In the genomic region with DNA sequence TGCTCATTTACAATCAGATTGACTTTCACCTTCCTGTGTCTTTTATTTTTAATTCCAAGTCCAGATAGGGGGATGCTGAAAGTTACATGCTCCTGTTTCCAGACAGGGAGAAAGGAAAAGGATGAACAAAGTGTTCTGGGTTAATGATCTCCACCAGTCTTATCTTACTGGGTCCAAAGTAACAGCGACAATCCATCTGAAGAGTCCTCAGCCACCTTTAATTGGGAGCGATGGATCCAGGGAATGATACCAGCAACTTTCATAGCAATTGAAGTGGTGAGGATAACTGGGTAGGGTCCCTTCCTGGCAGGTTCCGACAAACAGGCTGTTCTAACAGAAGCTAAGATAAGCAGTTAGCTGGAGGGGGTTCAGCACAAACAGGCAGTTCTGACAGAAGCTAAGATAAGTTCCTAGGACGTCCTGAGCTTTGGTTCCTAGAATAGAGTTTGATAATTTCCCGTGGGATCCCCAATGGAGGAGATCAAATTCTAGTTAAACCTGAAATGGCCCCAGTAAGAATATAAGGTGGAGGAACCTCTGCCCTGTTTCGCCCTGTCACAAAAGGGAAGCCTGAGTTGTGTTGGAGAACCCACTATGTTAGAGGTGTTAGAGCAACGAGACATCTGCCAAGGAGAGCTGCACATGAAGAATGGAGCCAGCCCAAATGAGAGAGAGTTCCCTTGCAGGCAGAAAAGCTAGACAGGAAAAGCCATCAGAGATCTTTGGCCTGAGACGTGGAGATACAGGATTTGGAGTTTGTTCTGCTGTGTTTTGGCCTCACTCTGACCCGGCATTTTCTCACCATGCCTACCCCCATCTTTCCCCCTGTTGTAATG, we compare ENCODE assay signal across 18 mouse cellular contexts.
DNase-seq lines count a peak whose midpoint lies in the region; ATAC-seq and TF ChIP-seq lines count a peak whose summit lies in the region.
"Had no signal": no experiment of that assay in that cellular context is flagged by ENCODE, and none has a peak within 500 bp of the region (broad histone marks: within the 10 kb centered on the region; RNA-seq: fewer than 3 reads in every experiment).

No protein-coding gene starts in this region.

- ATAC-seq in heart, embryonic 11.5 days (replicated peaks; ENCODE audit: insufficient number of reproducible peaks, low FRiP score, low TSS enrichment), result no peak
- no peak for ATAC-seq in heart, embryonic 16.5 days (replicated peaks; ENCODE audit: extremely low read depth, insufficient read depth, low FRiP score)
- peak; percentile 71 for ATAC-seq in intestine, embryonic 15.5 days
- ATAC-seq in stomach, postnatal 0 days (ENCODE audit: low FRiP score, low TSS enrichment), result no peak
- ATAC-seq: forebrain, embryonic 16.5 days had no signal

- no peaks in the 10 kb centered on the region for H3K27me3 ChIP-seq in heart, embryonic 11.5 days (ENCODE audit: control insufficient read depth, insufficient read depth, low read length)
- no peaks in the 10 kb centered on the region for H3K27me3 ChIP-seq in heart, embryonic 16.5 days (ENCODE audit: control insufficient read depth, insufficient read depth, low read length)
- no peaks in the 10 kb centered on the region for H3K27me3 ChIP-seq in intestine, embryonic 15.5 days (replicated peaks)
- H3K27me3 ChIP-seq in stomach, postnatal 0 days (ENCODE audit: control insufficient read depth, insufficient read depth, low read length), result no peaks in the 10 kb centered on the region
- H3K27me3 ChIP-seq: embryonic facial prominence, embryonic 13.5 days; forebrain, embryonic 12.5 days had no signal

- 34% methylated on average over 9 of the region's 9 CpGs for WGBS in heart, embryonic 11.5 days (ENCODE audit: insufficient replicate concordance)
- 40% methylated on average over 9 of the region's 9 CpGs for WGBS in heart, embryonic 16.5 days
- WGBS in intestine, embryonic 15.5 days, result 60% methylated on average over 9 of the region's 9 CpGs
- WGBS in stomach, postnatal 0 days, result 65% methylated on average over 9 of the region's 9 CpGs

- H3K4me1 ChIP-seq in heart, embryonic 11.5 days (ENCODE audit: control insufficient read depth, insufficient read depth, low read length), result peaks cover 15% of the 10 kb centered on the region
- peaks cover 17% of the 10 kb centered on the region for H3K4me1 ChIP-seq in heart, embryonic 16.5 days (ENCODE audit: control insufficient read depth, insufficient read depth, low read length)
- no peaks in the 10 kb centered on the region; the same call in none of the 2 replicates for H3K4me1 ChIP-seq in intestine, embryonic 15.5 days (replicated peaks)
- no peaks in the 10 kb centered on the region for H3K4me1 ChIP-seq in stomach, postnatal 0 days (replicated peaks; ENCODE audit: control insufficient read depth, insufficient read depth)
- H3K4me1 ChIP-seq: forebrain, embryonic 12.5 days had no signal

- no peak overlapping the region for H3K27ac ChIP-seq in heart, embryonic 11.5 days (ENCODE audit: low read depth, low read length)
- H3K27ac ChIP-seq in heart, embryonic 16.5 days (ENCODE audit: low read length), result 0 out of 2 replicates have a peak overlapping the region, but pooled peaks have one; percentile 0
- no peak overlapping the region for H3K27ac ChIP-seq in intestine, embryonic 15.5 days
- H3K27ac ChIP-seq in stomach, postnatal 0 days (replicated peaks), result no peak overlapping the region
- H3K27ac ChIP-seq: embryonic facial prominence, embryonic 13.5 days; forebrain, embryonic 12.5 days; hindbrain, embryonic 14.5 days had no signal

- no peak overlapping the region for H3K4me2 ChIP-seq in heart, embryonic 11.5 days
- no peak overlapping the region for H3K4me2 ChIP-seq in heart, embryonic 16.5 days (ENCODE audit: low read depth, low read length)
- H3K4me2 ChIP-seq in intestine, embryonic 15.5 days (replicated peaks), result no peak overlapping the region
- H3K4me2 ChIP-seq in stomach, postnatal 0 days (replicated peaks; ENCODE audit: low read depth), result no peak overlapping the region
- H3K4me2 ChIP-seq: embryonic facial prominence, embryonic 13.5 days; forebrain, embryonic 12.5 days; hindbrain, embryonic 14.5 days had no signal

- peak; percentile 70 for DNase-seq in heart, adult 8-10 months (ENCODE audit: low spot score)
- peak; percentile 44 to 45 for DNase-seq in heart, adult 9 months (ENCODE audit: low spot score in 2 of 2)
- no peak for DNase-seq in stomach, postnatal 0 days (ENCODE audit: low spot score)
- no peak for DNase-seq in retina, embryonic 14.5 days (ENCODE audit: low spot score)
- no peak for DNase-seq in urinary bladder, postnatal 36 days (ENCODE audit: low spot score in 2 of 2)
- DNase-seq: adrenal gland, adult 2 months; adrenal gland, postnatal 25 days; cerebellum, adult 18-20 months; cerebellum, adult 9-11 months; cerebellum, postnatal 36 days; gastrocnemius, postnatal 10 days had no signal

- H3K4me3 ChIP-seq in heart, embryonic 11.5 days (ENCODE audit: low read depth, low read length), result no peak overlapping the region
- H3K4me3 ChIP-seq in heart, embryonic 16.5 days (ENCODE audit: low read length), result no peak overlapping the region
- no peak overlapping the region for H3K4me3 ChIP-seq in intestine, embryonic 15.5 days (replicated peaks)
- no peak overlapping the region for H3K4me3 ChIP-seq in stomach, postnatal 0 days (ENCODE audit: low read depth, low read length)
- H3K4me3 ChIP-seq: embryonic facial prominence, embryonic 13.5 days; forebrain, embryonic 12.5 days had no signal

- no peaks in the 10 kb centered on the region; the same call in 1 of the 2 replicates for H3K9me3 ChIP-seq in heart, embryonic 11.5 days (replicated peaks; ENCODE audit: control insufficient read depth, low read length)
- H3K9me3 ChIP-seq in heart, embryonic 16.5 days (replicated peaks; ENCODE audit: control insufficient read depth, low read length), result no peaks in the 10 kb centered on the region
- no peaks in the 10 kb centered on the region for H3K9me3 ChIP-seq in intestine, embryonic 15.5 days
- no peaks in the 10 kb centered on the region for H3K9me3 ChIP-seq in stomach, postnatal 0 days (ENCODE audit: control insufficient read depth, low read length)

- no peak for TF ChIP-seq CTCF in stomach, postnatal 0 days (IDR thresholded peaks at IDR 0.05; ENCODE audit: low read depth)

- H3K36me3 ChIP-seq in heart, embryonic 11.5 days (ENCODE audit: control insufficient read depth, insufficient read depth, low read length), result no peaks in the 10 kb centered on the region
- H3K36me3 ChIP-seq in heart, embryonic 16.5 days (ENCODE audit: control insufficient read depth, insufficient read depth), result no peaks in the 10 kb centered on the region
- no peaks in the 10 kb centered on the region for H3K36me3 ChIP-seq in intestine, embryonic 15.5 days
- H3K36me3 ChIP-seq in stomach, postnatal 0 days (ENCODE audit: control insufficient read depth, insufficient read depth, low read length), result no peaks in the 10 kb centered on the region
- H3K36me3 ChIP-seq: embryonic facial prominence, embryonic 13.5 days; forebrain, embryonic 12.5 days had no signal

- H3K9ac ChIP-seq in heart, embryonic 11.5 days (ENCODE audit: low read depth, low read length), result no peak overlapping the region
- no peak overlapping the region for H3K9ac ChIP-seq in heart, embryonic 16.5 days (ENCODE audit: low read length)
- H3K9ac ChIP-seq in intestine, embryonic 15.5 days, result no peak overlapping the region
- no peak overlapping the region for H3K9ac ChIP-seq in stomach, postnatal 0 days (ENCODE audit: low read length)
- H3K9ac ChIP-seq: embryonic facial prominence, embryonic 13.5 days; forebrain, embryonic 12.5 days; hindbrain, embryonic 14.5 days had no signal

- TF ChIP-seq EP300 in stomach, postnatal 0 days (optimal IDR thresholded peaks at IDR 0.05), result no peak

Comparison
In these comparisons a context has a peak if more than half of its experiments do, and no peak if none do; other contexts are left out.
1. DNase-seq: peak in heart, adult 8-10 months (single experiment) and heart, adult 9 months (2 of 2); none in stomach, postnatal 0 days (single experiment), retina, embryonic 14.5 days (single experiment) and urinary bladder, postnatal 36 days (0 of 2).